Mouse (Mus musculus) hematopoietic stem cell, adult 5-6 weeks (primary cell): ENCODE measurements around the gene Lta. TPM values are rescaled to one million over a fixed set of nuclear protein-coding genes. Genes with fewer than 3 reads are reported as not detected.
A peak's percentile ranks its signal among the peaks of the same experiment; 100 is the strongest.

ENCODE experiments used
- ATAC-seq, 2 experiments: fragments of 125-278 bp in 1 of 2; replicated peaks in 1 of 2; 2 replicates each; pipeline ENCODE4 v1.8.0; 2016 to 2017; ENCODE audit warnings: inconsistent platforms in 2 of 2, mild to moderate bottlenecking in 2 of 2, moderate number of reproducible peaks in 2 of 2, low read depth in 1 of 2, moderate TSS enrichment in 1 of 2; ENCODE audit not compliant: low FRiP score in 2 of 2, poor library complexity in 2 of 2, severe bottlenecking in 2 of 2, insufficient read depth in 1 of 2, low TSS enrichment in 1 of 2
- total RNA-seq: library from RNA; stranded (forward); fragments of 172-1452, 232-1000 nt; gene quantifications from 2 replicates; pipeline ENCODE4 v1.2.3, GENCODE M21; 2017

The Lta gene
- total RNA-seq: not detected in 2 replicates

DNA sequence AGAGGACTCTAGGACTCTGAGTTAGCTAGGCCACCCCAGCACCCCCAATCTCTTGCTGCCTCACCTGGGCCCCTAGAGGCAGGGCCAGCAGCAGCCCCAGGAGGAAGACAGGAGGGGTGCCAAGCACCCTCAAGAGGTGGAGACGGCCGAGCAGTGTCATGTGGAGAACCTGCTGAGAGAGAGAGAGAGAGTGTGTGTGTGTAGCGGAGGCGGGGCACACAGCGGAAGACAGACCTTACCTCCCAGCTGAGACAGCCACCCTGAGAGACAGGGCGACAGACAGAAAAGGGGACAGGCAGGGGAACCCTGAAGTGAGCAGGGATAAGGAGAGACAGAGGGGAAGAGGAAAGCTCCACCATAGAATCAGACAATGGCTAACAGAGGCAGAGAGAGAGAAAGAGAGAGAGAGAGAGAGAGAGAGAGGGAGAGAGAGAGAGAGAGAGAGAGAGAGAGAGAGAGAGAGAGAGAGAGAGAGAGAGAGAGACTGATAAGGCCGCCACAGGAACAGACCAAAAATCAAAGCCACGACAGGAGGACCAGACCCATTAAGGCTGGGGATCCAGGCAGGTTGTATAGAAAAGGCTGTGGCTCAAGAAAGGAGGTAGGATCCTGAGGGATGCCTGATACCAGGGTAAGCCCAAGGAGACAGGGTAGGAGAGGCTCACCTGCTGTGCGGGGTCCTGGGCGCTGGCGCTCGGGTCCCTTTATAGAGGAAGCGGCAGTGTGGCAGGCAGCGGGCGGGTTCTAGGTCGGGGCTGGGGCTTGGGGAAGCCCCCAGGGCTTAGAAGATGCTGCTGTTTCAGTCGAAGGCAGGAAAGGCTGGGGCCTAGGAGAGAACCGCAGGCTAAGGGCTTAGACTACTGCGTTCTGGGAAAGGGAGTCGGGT lies at the start of gene Lta:
Gene Lta (minus strand): TSS at position 858 of the 886 bp plus-strand sequence.
- ATAC-seq: no peak

DNA sequence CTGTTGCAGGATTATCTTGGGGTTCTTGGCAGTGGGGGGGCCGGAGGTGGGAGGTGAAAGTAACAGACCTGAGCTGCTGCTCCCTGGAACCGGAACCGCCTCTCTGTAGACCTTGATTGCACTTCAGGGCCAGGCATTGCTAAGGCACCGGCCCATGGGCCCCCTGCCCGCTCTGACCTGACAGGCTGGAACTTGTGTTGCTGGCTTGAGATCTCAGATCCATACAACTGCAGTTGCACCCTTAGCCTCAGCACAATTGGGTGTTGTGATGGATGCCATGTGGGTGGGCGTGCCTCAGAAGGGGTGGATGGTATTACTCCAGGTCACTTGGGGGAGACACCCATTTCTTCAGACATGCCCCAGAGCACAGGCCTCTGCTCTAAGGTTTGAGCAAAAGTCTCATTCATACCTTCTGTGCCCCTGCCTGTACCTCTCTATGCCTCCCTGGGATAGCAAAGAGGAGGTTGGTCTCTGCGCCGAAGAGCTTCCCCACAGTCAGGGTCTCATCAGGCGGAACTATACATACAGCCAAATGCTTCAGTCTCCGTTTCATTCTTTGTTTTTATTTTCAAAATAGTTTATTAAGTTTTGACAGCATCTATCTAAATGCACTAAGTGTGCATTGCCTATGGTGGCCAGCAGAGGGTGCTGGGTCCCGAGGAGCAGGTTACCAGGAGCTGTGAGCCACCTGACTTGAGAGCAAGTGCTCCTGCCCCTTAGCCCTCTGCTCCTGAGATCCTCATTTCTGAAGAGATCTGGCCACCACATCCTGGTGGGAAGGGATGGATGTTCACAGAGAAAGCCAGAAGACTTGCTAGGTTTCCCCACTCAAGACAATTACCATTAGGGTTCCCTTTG lies 49.3 kb upstream of the Lta start:
- peak; percentile 27 to 46; a peak in 2 of 4 replicates for ATAC-seq

DNA sequence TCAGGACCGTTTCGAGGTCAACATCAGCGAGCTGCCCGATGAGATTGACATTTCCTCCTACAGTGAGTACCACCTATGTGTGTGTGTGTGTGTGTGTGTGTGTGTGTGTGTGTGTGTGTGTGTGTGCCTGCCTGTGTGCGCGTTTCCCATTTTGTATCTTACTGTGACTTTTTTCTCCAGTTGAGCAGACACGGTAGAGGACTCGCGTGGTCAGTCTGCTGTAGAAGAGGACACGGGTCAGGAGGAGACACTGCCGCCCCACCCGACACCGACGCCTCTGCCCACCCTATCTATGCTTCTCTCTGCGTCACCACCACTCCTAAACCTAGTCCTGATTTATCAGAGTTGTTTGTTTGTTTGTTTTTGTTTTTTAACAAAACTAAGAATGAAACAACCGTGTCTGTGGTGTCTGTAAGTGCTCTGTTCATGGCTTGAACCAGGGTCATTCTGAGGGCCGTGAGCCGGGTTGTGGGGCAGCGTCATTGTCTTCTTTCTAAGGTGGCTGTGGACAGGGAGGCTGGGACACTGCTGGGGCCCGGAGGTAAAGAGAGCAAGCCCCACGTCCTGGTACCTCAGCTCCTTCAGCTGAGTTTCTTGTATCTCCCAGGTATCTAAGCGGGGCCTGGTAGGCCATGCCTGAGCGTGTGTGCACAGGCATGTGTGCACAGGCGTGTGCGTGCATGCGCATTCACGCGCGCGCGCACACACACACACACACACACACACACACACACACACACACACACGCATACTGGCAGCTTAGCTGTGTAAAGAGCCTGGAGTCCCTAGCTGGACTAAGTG lies 48.3 kb upstream of the Lta start:
- no peak for ATAC-seq

DNA sequence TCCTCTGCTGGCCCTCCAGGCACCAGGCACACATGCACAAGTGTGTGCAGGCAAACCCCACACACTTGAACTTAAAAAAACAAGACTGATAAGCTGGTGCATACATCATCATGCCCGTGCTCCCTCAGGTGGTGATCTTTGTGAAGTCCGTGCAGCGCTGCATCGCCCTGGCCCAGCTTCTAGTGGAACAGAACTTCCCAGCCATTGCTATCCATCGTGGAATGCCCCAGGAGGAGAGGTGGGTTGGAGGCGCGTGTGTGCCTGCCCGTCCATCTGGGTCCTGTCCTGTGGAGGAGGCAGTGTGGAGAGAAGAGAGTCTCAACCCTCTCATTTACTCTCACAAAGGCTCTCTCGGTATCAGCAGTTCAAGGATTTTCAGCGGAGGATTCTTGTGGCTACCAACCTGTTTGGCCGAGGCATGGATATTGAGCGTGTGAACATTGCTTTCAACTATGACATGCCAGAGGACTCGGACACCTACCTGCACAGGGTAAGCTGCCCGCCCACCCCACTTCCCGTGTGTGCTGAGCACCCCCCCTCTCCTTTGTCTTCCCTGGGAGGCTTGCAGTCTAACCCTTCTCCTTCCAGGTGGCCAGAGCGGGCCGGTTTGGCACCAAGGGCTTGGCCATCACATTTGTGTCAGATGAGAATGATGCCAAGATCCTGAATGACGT lies 47.6 kb upstream of the Lta start:
- ATAC-seq: no peak

DNA sequence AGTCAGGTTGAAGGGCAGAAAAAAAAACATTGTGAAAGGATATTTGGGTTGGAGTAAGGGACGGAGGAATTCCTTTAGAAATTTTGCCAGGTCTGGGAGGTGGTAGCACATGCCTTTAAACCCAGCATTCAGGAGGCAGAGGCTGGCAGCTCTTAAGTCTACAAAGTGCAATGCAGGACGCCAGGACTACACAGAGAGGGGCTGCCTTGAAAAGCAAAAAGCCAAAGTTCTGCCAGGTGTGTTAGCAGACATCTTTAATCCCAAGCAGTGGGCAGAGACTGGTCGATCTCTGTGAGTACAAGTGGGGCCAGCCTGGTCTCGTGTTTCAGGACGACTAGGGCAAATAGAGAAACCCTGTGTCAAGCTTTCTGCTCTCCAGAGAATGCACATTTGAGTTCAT lies 46.8 kb upstream of the Lta start:
- no peak for ATAC-seq

DNA sequence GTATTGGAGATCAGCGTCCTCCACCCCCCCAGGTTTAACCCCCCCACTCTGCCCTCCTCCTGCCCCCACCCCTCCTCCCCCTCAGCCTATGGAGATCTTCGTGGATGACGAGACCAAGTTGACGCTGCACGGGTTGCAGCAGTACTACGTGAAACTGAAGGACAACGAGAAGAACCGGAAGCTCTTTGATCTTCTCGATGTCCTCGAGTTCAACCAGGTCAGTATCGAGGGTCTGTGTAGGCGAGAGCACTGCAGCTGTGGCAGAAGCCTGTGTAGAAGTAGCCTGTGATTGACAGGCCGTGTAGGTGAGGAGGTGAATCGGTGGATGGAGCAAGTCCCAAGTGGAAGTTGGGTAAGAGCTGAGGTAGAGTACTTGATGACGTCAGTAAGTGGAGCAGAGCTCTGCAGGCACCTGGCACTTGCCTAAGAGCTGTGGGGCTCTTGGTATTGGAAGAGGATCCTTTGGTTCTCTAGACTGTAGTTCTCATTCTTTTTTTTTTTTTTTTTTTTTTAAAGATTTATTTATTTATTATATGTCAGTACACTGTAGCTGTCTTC lies 46.1 kb upstream of the Lta start:
- peak in 1 of 2 experiments; percentile 43; a peak in 1 of 4 replicates for ATAC-seq

DNA sequence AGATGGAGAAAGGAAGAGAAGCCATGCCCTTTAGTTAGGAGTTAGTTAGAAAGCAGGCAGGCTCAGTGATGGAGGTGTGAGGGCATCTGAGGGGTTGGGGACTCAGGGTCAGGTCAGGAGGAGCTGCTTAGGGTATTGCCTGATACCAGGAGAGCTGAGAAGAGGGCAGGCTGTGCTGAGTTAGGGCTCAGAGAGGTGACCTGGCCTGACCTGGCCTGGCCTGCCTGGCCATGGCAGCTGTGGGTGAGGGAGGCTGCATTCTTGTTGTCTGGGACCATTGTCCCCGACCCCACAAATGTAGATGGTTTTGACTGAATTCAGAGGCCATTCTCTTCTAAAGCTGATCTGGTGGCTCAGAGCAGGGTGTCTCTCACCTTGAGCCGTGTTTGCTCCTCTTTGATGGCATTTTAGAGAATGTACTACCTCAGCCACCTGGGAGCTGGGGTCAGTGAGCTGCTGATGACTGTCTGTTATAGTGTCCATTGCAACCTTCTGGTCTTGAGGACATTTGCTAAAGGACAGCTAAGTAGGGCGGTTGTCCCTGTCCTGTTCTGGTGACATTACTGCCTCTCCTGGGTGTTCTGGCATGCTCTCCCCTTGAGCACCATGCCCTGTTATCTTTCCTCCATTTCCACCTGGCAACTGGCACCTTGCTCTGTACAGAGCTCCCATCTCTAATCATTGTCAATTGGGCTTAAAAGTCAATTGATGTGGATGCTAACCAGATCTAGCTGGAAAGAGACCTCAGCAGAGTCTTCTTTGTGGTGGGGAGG lies 45.4 kb upstream of the Lta start:
- ATAC-seq: no peak

DNA sequence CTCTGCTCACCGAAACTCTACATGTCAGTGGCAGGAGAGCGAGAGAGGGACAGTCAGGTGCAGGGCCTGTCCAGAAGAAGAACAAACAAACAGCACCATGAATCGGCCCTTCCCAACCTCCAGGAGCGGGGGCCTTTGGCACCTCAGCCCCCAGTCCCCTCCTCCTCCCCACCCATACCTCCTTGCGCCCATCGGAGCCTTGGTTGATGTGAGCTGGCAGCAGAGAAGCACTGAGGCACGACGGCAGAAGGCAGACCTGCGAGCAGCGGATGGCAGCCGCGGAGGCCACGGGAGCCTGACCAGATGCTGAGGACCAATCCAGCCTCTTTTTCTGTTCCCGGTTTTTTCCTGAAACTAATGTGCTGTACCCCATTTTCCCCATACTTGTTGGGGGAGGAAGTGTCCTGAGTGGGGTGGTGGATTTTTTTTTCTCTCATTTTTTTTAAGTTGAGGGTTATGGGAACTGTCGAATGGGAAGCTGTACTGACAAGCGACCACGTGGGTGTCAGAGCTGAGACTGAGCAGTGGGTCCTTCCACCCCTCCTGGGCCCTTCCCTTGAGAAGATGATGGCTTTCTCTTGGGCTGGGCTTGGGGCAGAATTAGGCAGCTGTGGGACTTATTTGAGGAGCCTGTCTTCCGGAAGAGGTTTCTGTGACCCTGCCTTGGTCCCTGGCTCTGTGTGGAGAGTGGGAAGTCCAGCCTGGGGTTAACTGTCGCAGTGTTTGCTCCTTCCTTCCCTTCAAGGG lies 44.5 kb upstream of the Lta start:
- ATAC-seq: no peak

DNA sequence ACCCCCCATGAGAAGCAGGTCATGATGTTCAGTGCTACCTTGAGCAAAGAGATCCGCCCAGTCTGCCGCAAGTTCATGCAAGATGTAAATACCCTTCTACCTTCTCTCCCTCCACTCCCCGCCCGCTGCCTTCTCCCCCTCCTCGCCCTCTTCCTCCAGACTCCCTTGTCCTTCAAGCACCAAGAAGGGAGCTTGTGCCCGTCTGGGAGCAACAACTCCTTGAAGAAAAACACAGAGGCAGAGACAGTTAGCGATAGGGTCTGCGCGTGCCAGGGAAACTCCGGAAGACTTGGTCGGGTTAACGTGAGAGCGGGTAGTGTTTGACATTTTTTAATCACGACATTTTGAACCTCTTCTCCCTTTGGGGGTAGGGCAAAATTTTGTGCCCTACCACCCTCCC lies 43.8 kb upstream of the Lta start:
- no peak for ATAC-seq

DNA sequence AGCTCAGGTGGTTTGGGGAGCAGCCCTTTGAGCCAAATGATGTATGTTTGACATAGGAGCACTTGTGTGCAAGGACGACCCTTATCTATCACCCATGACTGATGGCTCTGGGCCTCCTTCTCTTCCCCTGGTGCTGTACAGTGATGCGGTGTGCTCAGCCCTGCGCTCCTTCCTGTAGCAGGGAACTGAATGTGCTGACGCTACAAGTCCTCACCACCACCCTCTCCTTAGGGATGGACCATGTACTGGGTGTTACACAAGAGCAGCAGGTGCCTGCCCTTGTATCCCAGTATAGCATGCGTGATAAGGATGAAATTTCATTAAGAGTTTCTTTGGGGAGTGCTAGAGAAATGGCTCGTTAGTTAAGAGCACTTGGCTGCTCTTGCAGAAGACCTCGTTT lies 42.0 kb upstream of the Lta start:
- ATAC-seq: no peak

DNA sequence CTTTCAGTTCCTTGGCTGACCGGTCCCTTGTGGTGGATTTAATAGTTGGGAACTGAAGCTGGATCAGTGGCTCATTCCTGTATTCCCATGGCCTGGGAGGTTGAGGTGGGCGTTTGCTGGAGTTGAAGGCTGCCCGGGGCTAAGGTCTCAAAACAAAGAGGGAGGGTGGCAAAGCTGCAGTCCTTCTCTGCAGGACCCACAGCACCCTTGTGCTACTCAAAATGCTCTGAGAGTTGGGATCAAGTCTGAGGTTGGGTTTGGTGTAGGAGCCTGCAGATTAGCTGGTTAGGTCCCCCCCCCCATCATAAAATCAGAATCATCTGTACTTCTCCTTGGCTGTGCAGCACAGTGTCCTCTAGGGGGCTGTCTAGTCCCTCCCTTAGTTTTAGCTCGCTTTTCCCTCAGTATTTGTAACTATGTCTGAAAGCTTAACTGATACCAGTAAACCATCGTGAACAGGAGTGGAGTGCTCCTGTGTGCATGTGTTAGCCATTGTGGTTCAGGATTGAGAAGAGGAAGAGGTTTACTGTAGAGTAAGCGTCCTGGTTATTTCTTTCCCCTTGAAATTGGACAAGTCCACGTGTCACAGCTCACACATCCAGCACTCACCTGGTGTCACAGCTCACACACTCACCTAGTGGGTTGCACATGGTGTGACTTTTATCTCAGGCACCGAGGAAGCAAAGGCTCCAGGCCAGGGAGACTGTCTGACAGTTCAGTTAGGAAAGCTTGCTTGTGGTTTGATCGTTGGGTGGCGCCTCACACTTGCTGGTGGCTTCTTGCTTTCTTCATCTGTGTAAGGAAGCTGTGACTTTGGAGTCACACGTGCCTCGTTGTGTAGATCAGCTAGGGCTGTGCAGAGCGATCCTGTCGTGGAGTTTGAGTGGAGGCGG lies 40.8 kb upstream of the Lta start:
- ATAC-seq: no peak

DNA sequence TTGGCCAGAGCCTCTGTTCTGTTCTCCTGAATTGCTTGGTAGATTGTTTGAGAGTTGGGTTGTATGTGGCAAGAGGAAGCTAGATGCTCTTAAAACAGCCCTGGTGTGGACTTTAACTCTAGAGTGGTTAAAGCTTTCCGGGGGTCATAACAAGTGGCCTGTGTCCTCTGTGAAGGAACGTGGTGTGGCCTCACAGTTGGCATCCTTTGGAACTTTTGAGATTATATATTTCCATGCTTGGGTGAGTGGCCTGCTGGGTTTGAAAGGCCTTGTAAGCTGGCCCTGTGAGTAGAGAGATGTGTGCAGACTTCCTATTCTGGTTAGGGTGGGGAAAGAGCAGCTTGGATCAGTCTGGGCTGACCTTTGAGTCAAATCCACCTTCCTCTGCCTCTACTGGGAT lies 39.8 kb upstream of the Lta start:
- ATAC-seq: no peak

DNA sequence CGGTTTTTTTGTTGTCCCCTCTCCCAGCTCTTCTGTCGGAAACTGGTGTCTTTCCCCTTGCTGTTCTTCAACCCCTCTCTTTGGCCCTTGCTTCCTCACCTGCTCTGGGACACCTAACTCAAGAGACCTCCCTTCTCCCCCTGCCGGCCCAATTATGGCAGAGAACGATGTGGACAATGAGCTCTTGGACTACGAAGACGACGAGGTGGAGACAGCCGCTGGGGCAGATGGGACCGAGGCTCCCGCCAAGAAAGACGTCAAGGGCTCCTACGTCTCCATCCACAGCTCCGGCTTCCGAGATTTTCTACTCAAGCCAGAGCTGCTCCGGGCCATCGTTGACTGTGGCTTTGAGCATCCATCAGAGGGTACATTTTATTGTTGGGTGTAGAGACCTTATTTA lies 37.9 kb upstream of the Lta start:
- ATAC-seq: no peak

DNA sequence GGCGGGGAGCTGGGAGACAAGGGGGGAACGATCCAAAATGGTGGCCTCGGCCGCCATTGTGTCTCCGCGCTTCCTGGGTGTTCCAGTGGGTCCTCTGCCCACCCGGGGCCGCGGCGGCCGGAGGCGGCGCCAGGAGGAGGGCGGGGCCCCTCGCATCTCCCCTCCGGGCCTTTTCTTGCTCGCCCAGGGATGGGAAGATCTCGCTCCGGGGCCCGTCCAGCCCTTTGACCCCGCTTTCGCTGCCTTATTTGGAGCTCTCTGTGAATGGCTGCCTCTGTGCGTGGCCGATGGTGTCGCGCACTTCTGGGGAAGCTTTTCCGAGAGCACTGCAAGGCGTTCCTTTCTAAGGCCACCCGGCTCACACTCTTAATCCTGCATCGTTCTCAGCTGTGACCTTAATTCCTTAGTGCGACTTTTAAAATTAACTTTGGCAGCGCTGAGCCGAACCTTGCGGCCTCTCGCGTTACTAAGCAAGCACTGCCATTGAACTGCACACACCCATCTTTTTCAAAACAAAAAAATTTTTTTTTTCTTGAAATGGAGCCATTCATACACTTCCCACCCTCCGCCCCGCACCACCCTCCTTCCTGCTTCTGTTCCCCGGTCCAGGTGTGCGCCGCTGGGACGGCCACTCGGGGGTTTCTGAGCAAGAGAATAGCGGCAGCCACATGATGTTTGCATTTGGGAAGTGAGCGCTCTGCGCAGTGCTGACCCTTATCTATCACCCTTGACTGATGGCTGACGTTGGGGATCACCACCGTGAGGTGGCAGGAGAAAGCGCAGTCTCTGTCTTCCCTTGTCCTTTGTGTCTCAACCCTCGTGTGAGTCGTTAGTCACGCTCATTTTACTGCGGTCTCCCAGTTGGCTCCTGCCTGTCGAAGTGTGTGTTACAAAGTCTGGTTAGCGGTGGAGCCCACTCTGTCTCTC lies 37.1 kb upstream of the Lta start:
- peak in 1 of 2 experiments; percentile 37; a peak in 1 of 4 replicates for ATAC-seq
